Mouse (Mus musculus): ENCODE results near the gene Ttc7. TPM values are rescaled to one million over a fixed set of nuclear protein-coding genes. Genes with fewer than 3 reads are reported as not detected.

Ttc7 gene
- polyA plus RNA-seq, 1 experiment, result 31.2 TPM

DNA sequence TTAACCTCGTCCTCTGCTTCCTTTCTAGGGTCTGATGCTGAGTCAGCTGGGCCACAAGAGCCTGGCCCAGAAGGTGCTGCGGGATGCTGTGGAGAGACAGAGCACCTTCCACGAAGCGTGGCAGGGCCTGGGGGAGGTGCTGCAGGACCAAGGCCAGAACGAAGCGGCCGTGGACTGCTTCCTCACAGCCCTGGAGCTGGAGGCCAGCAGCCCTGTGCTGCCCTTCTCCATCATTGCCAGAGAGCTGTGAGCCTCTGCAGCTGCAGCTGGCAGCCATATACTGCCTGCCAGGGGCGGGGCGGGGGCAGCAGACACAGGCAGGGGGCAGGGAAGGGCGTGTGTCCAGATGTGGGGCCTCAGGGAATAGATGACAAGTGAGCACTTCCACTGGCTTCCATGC, 97.1 kb downstream of the Ttc7 start:
- TF ChIP-seq GATA1 (IDR thresholded peaks at IDR 0.05; ENCODE audit: low read length), result no peak

DNA sequence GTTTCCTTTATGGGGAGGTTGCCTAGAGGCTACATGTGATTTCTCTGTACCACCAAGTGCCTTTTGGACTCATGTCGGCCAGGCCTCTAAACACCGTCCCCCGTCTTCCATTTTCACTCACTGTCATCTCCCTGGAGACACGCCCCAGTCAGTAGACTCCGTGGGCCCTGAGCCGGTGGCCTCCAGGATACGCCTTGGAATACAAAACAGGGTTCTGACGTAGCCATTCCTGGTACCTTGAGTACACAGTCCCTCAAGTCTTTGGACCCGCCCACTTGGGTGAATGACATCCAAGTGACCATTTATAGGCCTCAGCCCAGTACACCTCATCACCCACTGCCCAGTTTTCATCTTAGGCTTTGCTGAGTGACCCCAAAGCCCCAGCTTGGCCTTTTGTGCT, 98.0 kb downstream of the Ttc7 start:
- no peak for TF ChIP-seq GATA1 (IDR thresholded peaks at IDR 0.05; ENCODE audit: low read length)

GRCm38 (mm10) chr17:87385835-87386234, 103.1 kb downstream of the Ttc7 start:
- no peak for TF ChIP-seq GATA1 (IDR thresholded peaks at IDR 0.05; ENCODE audit: low read length)

DNA sequence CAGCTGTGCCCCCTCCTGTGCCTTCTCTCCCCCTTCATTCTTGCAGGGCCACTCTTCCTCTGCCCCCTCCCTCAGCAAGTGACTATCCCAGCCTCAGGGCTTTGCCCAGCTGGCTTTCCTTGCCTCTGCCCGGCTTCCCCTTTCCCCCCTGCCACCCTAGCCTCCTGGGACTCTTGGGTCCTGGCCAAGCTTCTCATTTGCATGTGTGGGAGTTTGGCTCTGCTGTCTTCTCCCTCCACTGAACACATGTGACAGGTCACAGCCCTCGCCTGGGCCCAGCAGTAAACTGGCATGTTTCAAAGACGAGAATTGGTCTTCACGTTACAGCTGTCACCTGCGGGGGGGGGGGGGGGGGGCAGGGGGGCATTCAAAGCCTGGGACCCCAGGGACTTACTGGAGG, 104.4 kb downstream of the Ttc7 start:
- TF ChIP-seq GATA1 (IDR thresholded peaks at IDR 0.05; ENCODE audit: low read length), result no peak

- TF ChIP-seq GATA1 (IDR thresholded peaks at IDR 0.05; ENCODE audit: low read length), result no peak
These were observed 108.6 kb downstream of the Ttc7 start for GRCm38 (mm10) chr17:87391242-87391641.

DNA sequence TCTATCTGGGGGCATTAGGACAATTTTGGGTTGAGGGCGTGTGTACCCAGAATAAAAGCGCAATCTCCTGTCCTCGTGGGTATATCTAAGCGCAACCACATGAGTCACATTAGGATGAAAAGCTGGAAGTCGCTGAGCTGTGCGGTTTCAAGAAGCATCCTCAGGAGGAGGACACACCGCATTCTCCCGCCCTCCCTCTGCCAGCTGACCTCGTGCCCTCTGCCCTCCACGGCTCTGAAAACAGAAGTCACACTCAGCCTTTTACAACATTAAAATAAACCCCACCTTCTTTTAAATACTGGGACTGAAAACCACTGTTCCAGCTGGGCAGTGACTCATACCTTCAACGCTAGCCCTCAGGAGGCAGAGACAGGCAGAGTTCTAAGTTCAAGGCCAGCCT, 114.4 kb downstream of the Ttc7 start:
- TF ChIP-seq GATA1 (IDR thresholded peaks at IDR 0.05; ENCODE audit: low read length), result no peak

DNA sequence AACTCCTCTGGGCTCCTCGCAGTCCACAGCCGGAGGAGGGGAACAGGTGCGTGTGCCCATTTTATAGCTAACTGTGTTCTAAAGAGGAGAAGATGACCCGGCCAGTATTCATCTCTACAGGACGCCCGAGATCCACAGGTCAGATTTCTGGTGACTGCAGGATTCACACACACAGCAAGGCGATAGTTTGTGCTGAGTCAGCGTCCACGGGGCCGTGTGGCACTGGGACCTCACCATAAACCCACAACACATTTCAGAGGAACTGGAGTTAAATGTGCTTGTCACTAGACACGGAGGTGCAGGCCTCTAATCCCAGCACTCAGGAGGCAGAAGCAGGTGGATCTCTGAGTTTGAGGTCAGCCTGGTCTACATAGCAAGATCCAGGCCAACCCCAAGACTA, 119.8 kb downstream of the Ttc7 start:
- no peak for TF ChIP-seq GATA1 (IDR thresholded peaks at IDR 0.05; ENCODE audit: low read length)

GRCm38 (mm10) chr17:87403462-87403861, 120.8 kb downstream of the Ttc7 start:
- no peak for TF ChIP-seq GATA1 (IDR thresholded peaks at IDR 0.05; ENCODE audit: low read length)

DNA sequence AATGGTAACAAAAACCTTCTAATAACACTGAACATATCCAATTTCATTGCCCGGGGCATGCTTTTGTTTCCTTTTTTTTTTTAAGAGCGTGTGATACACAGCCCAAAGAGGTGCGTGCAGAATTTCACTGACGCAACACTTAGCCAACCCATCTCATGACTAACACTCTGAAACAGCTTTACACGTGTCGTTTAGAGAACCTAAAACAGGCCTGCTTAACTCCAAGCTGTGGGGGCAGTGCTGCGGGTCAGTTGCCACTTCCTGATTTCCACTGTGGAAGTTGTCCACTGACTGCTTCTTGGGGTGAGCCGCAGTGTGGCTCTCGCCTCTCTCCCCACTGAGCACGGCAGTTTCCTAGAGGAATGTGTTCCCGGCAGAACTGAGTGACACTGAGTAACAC, 122.9 kb downstream of the Ttc7 start:
- no peak for TF ChIP-seq GATA1 (IDR thresholded peaks at IDR 0.05; ENCODE audit: low read length)

DNA sequence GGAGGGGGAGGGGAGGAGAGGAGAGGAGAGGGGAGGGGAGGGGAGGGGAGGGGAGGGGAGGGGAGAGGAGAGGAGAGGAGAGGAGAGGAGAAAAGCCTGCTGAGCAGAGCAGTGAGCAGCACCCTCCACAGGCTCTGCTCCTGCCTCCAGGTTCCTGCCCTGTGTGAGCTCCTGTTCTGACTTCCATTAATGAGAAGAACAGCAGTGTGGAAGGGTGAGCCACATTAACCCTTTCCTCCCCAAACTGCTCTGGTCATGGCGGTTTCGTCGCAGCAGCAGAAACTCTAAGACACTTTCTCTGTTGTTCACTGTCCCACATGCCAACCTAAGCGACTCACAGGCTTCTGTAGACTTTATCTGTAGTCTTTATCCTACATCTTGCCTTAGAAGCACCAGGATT, 124.0 kb downstream of the Ttc7 start:
- TF ChIP-seq GATA1 (IDR thresholded peaks at IDR 0.05; ENCODE audit: low read length), result no peak

DNA sequence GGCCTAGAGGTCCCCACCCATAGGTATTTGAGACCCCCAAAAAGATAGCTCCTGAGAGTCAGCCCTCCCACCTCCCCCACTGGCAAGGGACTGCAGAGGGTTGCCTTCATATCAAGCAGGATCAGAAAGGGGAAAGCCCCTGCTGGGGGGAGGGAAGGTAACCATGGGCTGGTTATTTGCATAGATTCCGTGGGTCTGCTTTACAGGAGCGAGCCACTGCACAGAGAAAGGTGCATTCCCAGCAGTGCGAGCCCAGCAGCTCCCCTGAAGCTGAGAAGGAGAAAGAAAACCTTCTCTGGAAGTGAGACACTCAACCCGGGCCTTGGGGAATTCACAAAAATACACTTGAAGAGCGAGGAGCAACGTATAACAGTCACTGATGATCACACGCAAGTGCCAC, 135.4 kb downstream of the Ttc7 start:
- no peak for TF ChIP-seq GATA1 (IDR thresholded peaks at IDR 0.05; ENCODE audit: low read length)

- TF ChIP-seq GATA1 (IDR thresholded peaks at IDR 0.05; ENCODE audit: low read length), result no peak
These were observed 144.8 kb downstream of the Ttc7 start, which contains the start of gene Stpg4 for GRCm38 (mm10) chr17:87427511-87427910. Gene Stpg4 (minus strand): TSS chr17:87427741.

- no peak for TF ChIP-seq GATA1 (IDR thresholded peaks at IDR 0.05; ENCODE audit: low read length)
These were observed 146.7 kb downstream of the Ttc7 start for GRCm38 (mm10) chr17:87429431-87429830.

Other genes with a start within 250 kb of the Ttc7 start
- gene Socs5, start 175.2 kb upstream of the Ttc7 start, polyA plus RNA-seq (2012), result 11.9 and 15.4 TPM in 2 replicates
- 2.2 and 7.4 TPM in 2 replicates for gene Mcfd2, start 17.0 kb upstream of the Ttc7 start, polyA plus RNA-seq (2012)
- gene Stpg4, start 144.9 kb downstream of the Ttc7 start, polyA plus RNA-seq (2012), result not detected in 2 replicates
- 25.5 and 27.3 TPM in 2 replicates for gene Calm2, start 164.0 kb downstream of the Ttc7 start, polyA plus RNA-seq (2012)

All from G1E-ER4 (cell line).